Mouse (Mus musculus): ENCODE measurements around the gene Eras.

DNA sequence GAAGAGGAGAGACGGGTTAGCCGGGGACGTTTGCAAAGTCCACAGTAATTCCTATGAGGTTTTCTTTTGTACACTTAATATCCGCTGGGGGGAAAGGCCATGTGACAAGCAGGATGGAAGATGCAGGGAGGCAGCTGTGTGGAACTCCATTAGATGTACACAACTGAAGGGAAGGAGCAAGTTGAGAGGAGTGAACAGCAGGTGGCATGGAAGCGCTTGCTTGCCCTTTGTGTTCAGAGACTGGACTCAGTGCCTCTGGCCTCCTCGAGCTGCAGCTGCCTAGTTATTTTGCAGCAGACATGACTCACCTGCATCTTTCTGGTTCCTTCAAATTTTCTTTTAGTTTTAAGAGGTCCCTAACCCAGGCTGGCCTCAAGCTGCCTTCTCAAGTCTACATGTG lies 17.9 kb downstream of the Eras start:
- TF ChIP-seq CTCF (IDR thresholded peaks at IDR 0.05; ENCODE audit: extremely low read depth, insufficient read length, insufficient replicate concordance, low read depth, low read length) (no peak), POLR2A (IDR thresholded peaks at IDR 0.05; ENCODE audit: low read depth, low read length) (no peak)
